Mouse (Mus musculus) spleen, adult 2 months (tissue): Measurements from ENCODE around the gene Bclaf1. TPM values are rescaled to one million over a fixed set of nuclear protein-coding genes. Genes with fewer than 3 reads are reported as not detected.

ENCODE experiments used
- DNase-seq, 2 experiments: peaks; one replicate each; pipeline versions ENCODE4 v3.0.0 to v3.0.0-alpha.2; 2012 to 2021; ENCODE audit warnings: low spot score in 2 of 2, low read depth in 1 of 2
- H3K27ac ChIP-seq: fragments of 200-500 bp; 2 replicates; pipeline ENCODE4 v1.5.1; 2012; ENCODE audit warnings: low read length, inconsistent platforms; ENCODE audit not compliant: insufficient read depth
- H3K27me3 ChIP-seq: fragments of 200-500 bp; 2 replicates; pipeline ENCODE4 v1.6.1; 2012; ENCODE audit warnings: mild to moderate bottlenecking, moderate library complexity, low read length, inconsistent platforms; ENCODE audit not compliant: control insufficient read depth, insufficient read depth
- H3K36me3 ChIP-seq: fragments of 200-500 bp; 2 replicates; pipeline ENCODE4 v1.6.1; 2012; ENCODE audit warnings: mild to moderate bottlenecking, low read length, inconsistent platforms; ENCODE audit not compliant: control insufficient read depth, insufficient read depth
- H3K4me1 ChIP-seq: fragments of 200-500 bp; 2 replicates; pipeline ENCODE4 v1.6.1; 2011; ENCODE audit warnings: inconsistent platforms; ENCODE audit not compliant: control insufficient read depth, insufficient read depth, insufficient read length
- H3K4me3 ChIP-seq: fragments of 200-500 bp; 2 replicates; pipeline ENCODE4 v1.5.1; 2011; ENCODE audit warnings: mild to moderate bottlenecking, inconsistent platforms; ENCODE audit not compliant: insufficient read depth, insufficient read length; ENCODE audit errors: extremely low read depth
- CTCF ChIP-seq: fragments of 200-500 bp; IDR thresholded peaks from 2 replicates; pipeline ENCODE4 v1.5.1; 2011; ENCODE audit warnings: mild to moderate bottlenecking, inconsistent platforms; ENCODE audit not compliant: insufficient read depth, insufficient read length, insufficient replicate concordance; ENCODE audit errors: extremely low read depth
- POLR2A ChIP-seq: fragments of 200-500 bp; IDR thresholded peaks from 2 replicates; pipeline ENCODE4 v1.6.1; 2011; ENCODE audit warnings: low read depth, low read length, inconsistent platforms
- WGBS: fragments of 180-500 bp; shearing (Covaris S2); methylation state at CpG from one replicate; pipeline ENCODE4 v1.1.7; 2018; 5-methylcytosine and 5-hydroxymethylcytosine counted together
- polyA plus RNA-seq: library from polyadenylated mRNA; depleted of rRNA; stranded (reverse); fragments of >200 nt; gene quantifications from 2 replicates; pipeline ENCODE4 v1.2.3, GENCODE M21; 2012; rRNA removed

The Bclaf1 gene
- 9.4 and 11.5 TPM in 2 replicates for polyA plus RNA-seq

DNA sequence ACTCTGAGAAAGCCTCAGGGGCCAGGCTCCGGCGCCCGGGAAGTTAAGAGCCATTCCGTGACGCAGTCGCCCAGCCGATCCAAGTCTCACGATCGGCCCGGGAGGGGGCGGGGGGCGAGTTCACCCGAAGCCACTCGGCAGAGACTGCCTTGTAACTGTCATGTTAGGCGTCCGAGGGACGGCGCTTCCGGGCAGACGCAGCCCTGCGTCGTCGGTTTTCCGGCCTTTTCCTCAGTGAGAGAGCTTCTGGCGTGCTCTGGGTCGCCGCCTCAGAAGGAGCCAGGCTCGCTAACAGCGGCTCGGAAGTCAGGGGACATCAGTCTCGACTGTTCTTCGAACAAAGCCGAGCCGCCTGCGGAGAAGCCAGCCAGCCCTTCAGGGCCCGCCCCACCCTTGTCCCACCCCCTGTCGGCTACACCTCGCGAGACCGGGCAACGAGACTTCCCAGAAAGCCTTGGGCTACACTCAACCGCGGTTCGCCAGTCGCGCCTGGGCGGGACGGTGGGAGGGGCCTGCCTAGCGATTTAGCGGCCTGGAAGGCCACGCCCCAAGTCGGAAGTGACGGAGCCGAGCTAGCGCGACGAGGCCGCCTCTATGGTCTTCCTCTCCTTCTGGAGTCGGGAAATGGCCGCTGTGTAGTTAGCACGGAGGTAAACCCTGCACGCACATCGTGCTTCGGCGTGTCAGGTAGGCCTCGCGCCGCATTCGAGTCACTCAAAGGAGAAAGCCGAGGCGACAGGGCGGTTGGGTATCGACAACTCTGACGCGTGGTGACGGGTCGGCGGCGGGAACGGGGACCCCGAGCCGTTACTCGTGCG is at the start of gene Bclaf1:
Bclaf1 (plus strand) TSS at position 552 of the 818 bp plus-strand sequence.
- under 1% methylated on average over 84 of the region's 84 CpGs for WGBS
- peaks cover 3% of the 10 kb centered on the region; the same call in 1 of the 2 replicates for H3K4me1 ChIP-seq
- TF ChIP-seq CTCF (no peak), POLR2A (peak; percentile 86)
- H3K4me3 ChIP-seq = peak within 1 kb of the TSS; percentile 94
- peak within 1 kb of the TSS; percentile 100 for H3K27ac ChIP-seq
- peak; percentile 99 to 100 for DNase-seq
- no peaks in the 10 kb centered on the region for H3K27me3 ChIP-seq
- no peaks in the 10 kb centered on the region for H3K36me3 ChIP-seq

DNA sequence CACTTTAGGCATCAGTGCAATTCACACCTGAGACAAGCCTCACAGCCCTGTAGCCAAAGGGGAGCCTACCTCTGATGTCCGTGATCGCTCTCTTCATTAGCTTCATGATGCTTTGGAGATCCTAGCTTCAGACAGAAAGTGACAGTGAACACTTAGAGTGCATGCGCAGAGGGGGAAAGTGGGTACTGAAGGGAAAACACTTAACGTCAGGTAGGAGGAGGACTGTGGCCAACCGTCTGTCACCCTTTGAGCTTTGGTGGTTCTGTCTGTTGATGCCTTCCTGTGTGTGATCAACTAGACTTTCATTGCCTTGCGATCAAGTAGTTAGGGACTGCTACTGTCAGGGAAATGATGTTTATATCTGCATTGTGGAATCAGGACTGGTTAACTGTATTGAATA is 49.4 kb upstream of the Bclaf1 start:
- Histone ChIP-seq H3K27ac (no peak overlapping the region), H3K36me3 (no peaks in the 10 kb centered on the region), H3K4me1 (peaks cover 3% of the 10 kb centered on the region; the same call in 1 of the 2 replicates), H3K4me3 (no peak overlapping the region), H3K27me3 (no peaks in the 10 kb centered on the region)
- DNase-seq = no peak
- TF ChIP-seq CTCF (no peak), POLR2A (no peak)
- 85% methylated on average over 6 of the region's 6 CpGs for WGBS

DNA sequence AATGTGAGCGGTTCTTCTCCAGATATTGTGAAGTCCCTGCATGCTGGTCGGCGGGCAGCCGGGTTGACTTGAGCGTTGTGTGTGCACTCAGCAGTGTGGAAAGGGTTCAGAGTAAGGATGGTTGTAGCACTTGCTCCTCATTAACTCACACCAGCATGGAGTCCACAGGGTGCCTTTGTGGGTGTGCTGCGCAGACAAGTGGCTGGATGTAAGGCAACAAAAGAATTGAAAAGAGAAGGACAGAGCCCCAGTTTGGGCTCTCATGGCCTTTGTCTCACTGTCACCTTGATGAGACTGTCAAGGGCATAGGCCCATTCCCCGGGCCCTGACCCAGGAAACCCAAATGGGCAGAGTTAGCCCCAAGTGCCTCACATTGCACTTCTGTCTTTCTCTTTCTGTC is 47.8 kb upstream of the Bclaf1 start:
- TF ChIP-seq POLR2A = no peak
- no peak for TF ChIP-seq CTCF
- Histone ChIP-seq H3K4me1 (peaks cover 3% of the 10 kb centered on the region; the same call in 1 of the 2 replicates), H3K36me3 (no peaks in the 10 kb centered on the region), H3K4me3 (no peak overlapping the region), H3K27ac (no peak overlapping the region), H3K27me3 (no peaks in the 10 kb centered on the region)
- no peak for DNase-seq
- 96% methylated on average over 7 of the region's 7 CpGs for WGBS

DNA sequence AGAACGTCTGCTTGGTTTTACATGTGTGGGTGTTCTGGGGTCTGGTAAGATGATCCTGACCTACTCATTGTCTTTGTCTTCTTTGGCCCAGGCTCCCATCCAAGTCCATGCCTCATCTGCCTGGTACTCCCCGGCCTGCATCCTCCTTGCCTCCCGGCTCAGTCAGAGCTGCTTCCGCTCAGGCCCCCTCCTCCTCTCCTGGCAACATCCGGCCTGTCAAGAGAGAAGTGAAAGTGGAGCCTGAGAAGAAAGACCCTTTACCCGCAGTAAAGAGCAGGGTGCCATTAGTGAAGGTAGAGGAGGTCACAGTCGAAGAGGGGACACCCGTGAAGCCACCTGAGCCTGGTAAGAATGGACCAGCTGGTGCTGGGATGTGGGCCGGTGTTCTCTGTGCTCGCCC is 45.2 kb upstream of the Bclaf1 start:
- H3K36me3 ChIP-seq = no peaks in the 10 kb centered on the region
- WGBS = 48% methylated on average over 10 of the region's 10 CpGs
- H3K27me3 ChIP-seq = no peaks in the 10 kb centered on the region
- TF ChIP-seq CTCF (no peak), POLR2A (no peak; the same call in 1 of the 2 replicates)
- H3K4me3 ChIP-seq = peak overlapping the region; percentile 52
- peaks cover 3% of the 10 kb centered on the region; the same call in 1 of the 2 replicates for H3K4me1 ChIP-seq
- H3K27ac ChIP-seq = peak overlapping the region; percentile 43
- DNase-seq = peak in 1 of 2 experiments; percentile 25

DNA sequence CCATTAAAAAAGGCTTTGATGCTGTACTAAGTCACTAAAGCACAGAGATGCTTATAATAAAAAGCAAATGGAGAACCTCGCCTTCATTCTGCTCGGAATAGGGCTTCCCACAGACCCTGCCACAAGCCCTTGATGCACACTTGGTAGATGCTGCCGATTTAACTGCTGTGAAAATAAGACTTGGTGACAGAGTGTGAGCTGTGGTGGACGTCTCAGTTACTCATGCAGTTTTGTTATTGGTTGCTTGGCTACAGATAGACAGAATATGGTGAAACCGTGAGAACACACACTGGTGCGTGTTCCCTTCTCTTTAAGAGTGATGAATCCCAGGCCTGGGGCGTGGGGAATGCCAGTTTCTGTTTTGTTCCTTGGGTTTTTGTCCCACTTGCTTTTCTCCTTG is 43.3 kb upstream of the Bclaf1 start:
- WGBS = 92% methylated on average over 7 of the region's 7 CpGs
- no peak overlapping the region for H3K27ac ChIP-seq
- no peak for DNase-seq
- H3K4me1 ChIP-seq = peaks cover 2% of the 10 kb centered on the region; the same call in 1 of the 2 replicates
- H3K27me3 ChIP-seq = no peaks in the 10 kb centered on the region
- no peak overlapping the region for H3K4me3 ChIP-seq
- peaks cover 7% of the 10 kb centered on the region for H3K36me3 ChIP-seq
- TF ChIP-seq CTCF (no peak), POLR2A (no peak)

DNA sequence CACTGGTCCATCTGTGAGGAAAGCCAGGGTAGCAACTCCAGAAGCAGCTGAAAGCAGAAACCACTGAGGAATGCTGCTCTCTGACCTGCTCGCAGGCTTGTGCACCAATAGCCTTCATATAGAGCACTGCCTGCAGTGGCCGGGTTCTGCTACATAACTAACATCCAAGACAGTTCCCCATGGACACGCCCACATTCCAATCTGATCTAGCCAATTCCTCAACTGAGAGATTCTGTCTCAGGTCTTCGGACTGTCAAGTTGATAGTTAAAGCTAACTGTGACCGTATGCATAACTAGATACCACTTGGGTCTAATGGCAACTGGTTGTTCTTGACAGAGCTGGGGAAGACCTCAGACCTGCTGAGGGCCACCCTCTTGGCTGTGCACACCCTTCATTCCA is 39.9 kb upstream of the Bclaf1 start:
- Histone ChIP-seq H3K27ac (no peak overlapping the region), H3K27me3 (no peaks in the 10 kb centered on the region), H3K4me3 (no peak overlapping the region), H3K4me1 (no peaks in the 10 kb centered on the region; the same call in 1 of the 2 replicates), H3K36me3 (peaks cover 8% of the 10 kb centered on the region)
- TF ChIP-seq POLR2A (no peak), CTCF (no peak)
- DNase-seq = no peak
- 94% methylated on average over 5 of the region's 5 CpGs for WGBS

DNA sequence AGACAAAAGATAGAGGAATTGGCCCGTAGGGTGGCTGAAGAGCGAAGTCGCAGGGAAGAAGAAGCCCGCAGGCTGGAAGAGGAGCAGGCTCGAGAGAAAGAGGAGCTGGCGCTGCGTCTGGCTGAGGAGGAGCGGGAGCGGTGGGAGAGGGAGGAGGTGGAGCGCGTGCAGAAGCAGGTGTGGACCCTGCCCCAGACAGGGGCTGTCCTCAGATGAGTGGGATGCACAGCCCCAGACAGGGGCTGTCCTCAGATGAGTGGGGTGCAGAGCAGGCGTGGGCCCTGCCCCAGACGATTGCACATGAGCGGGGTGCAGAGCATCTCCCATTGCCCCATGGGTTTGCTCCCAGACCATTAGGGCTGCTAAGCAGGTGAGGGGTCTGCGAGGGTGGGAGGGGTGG is 39.0 kb upstream of the Bclaf1 start:
- 91% methylated on average over 15 of the region's 15 CpGs for WGBS
- H3K36me3 ChIP-seq = peaks cover 8% of the 10 kb centered on the region

More for the DNA sequence above, 39.0 kb upstream of the Bclaf1 start:
- TF ChIP-seq POLR2A (no peak), CTCF (no peak)
- no peak overlapping the region for H3K27ac ChIP-seq
- DNase-seq = no peak
- no peaks in the 10 kb centered on the region for H3K4me1 ChIP-seq
- no peak overlapping the region for H3K4me3 ChIP-seq
- no peaks in the 10 kb centered on the region for H3K27me3 ChIP-seq
